Mouse (Mus musculus) embryonic fibroblast, embryonic 13.5 days (primary cell): ENCODE results near the gene Limk1.

ENCODE experiments used
- CTCF ChIP-seq: IDR thresholded peaks from 2 replicates; pipeline ENCODE4 v1.5.1; 2011; ENCODE audit warnings: mild to moderate bottlenecking, control low read depth, low read length, moderate library complexity, borderline replicate concordance; ENCODE audit not compliant: insufficient read depth
- POLR2A ChIP-seq: IDR thresholded peaks from 2 replicates; pipeline ENCODE4 v1.6.1; 2011; ENCODE audit warnings: low read depth, mild to moderate bottlenecking, control low read depth, low read length, moderate library complexity

DNA sequence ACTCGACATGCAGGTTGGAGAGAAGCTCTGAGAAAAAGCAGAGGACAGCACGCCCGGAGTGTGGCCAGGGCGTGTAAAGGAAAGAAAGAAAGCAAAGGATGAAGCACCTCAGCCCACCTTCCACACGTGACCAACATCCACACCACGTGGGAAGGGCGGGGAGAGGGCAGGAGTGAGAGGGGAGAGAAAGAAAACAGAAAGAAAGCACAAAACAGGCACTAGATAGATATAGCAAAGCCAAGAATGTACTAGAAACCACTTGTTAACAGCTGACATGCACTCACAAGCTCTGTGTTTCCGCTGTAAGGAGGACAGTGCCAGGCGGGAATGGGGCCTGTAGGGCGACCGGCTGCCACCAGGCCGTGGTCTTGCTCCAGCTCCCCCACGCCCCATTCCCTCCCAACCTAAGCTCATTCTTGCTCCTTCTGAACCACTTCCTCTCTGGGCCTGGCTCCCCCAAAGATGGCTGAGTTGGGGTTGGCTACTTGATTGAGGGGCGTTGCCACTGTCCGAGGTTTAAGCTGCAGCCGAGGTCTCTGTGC is 67.2 kb downstream of the Limk1 start:
- TF ChIP-seq POLR2A (no peak), CTCF (no peak)
